Mouse (Mus musculus): ENCODE data around the gene Ano10.

Gene Ano10

DNA sequence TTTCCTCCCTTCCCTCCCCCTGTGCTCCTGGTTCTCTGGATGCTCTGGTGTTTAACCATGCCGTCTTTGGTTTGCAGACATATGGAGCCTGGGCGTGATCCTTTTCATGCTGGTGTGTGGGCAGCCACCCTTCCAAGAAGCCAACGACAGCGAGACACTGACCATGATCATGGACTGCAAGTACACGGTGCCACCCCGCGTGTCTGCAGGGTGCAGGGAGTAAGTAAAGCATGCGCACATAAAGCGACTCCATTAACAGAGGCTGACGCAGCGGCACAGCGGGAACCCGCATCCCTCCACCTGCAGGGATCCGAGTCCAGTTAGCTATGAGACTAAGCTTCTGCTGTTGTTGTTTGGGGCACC lies 137.2 kb downstream of the Ano10 start:
- no peak for DNase-seq (ENCODE audit: low read depth, low spot score)

DNA sequence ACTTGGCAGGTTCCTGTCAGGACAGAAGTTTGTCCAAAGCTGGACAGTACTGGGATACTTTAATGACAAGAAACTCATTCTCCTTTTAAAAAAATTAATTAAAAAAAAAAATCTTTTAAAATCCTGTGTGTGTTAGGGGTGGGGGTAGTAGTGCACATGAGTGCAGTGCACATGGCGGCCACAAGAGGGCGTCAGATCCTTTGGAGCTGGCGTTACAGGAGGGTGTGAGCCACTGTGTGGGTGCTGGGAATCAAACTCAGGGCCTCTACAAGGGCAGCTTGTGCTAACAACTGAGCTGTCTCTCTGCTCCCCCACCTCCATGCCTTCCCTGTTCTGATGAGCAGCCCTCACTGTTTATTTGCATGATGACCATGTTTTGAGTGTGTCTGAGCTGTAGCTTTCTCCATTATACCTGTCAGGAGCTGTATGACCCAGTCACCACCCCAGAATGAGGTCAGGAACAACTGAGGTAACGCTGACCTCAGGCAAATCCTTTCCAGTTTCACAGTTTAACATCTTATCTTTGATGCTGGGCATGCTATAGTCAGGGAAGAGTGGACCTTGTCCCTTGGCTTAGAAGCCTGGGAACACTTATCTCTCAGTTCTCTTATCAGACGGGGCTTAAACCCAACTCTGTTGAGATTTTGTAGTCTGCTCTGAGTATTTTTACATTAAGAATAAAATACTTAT lies 137.7 kb downstream of the Ano10 start:
- DNase-seq (ENCODE audit: low read depth, low spot score) = no peak

DNA sequence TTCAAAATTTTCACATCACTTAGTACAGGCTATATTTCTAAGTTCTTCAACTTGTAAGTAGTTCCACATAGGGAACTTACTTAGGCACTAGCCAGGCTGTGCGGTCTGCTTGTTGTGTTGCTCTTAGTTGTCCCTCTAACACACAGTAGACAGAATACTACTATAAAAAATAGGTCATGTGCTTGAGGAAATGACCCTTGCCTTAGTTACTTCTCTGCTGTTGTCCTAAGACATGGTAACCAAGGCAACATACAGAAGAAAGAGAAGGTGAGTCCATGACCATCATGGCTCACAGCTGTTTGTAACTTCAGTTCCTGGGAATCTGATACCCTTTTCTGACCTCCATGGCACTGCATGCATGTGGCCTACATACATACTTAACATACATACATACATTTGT lies 139.0 kb downstream of the Ano10 start:
- no peak for DNase-seq (ENCODE audit: low read depth, low spot score)

DNA sequence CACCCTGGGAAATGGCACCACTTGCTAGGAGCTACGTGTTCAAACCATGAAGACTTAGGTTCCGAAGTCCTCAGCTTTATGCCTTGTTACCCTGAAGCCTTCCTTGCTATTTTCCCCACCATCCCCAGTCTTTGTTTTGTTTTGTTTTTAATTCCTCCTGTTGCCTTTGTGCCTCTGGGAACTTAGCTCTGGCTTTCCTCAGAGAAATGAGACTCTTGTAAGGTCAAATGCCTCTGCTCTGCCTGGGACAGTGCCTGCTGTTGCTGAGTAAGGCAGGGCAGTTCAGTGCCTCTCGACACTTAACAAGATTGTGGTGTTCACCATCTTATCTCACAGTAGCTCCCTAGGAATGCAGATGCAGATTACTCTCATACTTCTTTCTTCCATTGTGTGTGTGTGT lies 140.8 kb downstream of the Ano10 start:
- DNase-seq (ENCODE audit: low read depth, low spot score) = no peak

DNA sequence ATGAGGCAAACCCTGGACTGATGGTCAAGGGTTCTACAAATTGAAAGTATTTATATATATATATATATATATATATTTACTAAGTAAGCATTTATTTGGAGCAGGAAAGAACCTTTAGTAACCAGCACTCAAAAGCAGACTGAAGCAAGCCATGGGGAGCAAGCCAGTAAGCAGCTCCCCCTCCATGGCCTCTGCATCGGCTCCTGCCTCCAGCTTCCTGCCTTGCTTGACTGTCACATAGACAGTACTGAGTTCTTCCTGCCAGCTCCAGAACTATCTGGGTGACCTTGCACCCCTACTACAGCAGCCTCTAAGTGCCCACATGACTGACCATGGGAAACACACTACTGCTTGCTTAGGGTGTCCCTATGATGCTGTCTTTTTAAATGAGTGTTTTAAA lies 141.7 kb downstream of the Ano10 start:
- DNase-seq (ENCODE audit: low read depth, low spot score) = no peak

DNA sequence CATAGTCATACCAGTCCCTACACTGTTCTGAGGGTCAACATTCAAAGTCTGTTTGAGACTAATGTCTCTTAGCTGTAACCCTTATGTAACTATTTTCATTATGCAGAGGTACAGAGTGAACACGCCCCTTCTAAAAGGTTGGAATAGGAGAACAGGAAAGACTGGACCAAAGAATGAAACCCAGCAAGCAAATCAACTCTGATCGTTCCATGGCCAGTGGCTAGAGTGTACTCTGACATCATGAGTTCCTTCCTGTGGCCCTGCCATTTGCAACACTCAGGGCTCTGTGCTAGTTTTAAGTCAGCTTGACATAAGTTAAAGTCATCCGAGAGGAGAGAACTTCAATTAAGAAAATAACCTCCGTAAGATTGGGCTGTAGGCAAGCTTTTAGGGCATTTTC lies 142.2 kb downstream of the Ano10 start:
- no peak for DNase-seq (ENCODE audit: low read depth, low spot score)

DNA sequence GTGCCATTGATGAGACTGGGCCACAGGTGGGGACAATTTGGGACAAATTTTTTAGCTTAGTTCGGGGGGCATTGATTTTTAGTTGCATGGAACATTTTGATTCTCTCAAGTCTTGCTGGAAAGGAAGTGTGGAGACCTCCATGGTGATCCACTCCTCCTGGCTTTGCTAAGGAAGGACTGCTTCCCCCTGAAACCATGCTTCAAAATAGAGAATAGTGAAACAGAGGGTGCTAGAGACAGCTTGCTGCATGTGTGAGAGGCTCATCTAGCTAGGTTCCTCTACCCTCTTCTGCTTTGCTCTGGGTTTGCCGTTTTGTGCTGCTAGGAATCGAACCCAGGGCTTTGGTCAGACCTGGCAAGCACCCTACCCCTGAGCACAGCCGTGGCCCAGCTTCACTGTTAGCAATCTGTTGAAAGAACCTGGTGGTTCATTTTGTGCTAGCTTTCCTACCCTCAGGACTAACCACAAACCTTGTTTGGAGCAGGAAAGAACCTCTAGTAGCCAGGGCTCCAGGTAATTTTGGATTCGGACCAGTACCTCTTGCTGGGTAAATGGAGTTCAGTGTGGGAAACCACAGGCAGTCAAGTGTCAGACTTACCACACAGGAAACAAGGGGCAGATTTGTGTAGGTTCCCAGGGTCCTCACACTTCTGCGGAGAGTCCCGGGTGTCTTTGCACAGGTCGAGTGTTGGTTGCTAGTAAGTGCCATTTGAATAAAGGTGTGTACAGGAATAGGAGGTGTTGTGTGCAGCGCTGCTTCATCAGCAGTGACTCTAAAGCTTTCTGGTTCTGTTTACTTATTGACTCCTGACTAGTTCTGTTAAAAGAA lies 144.0 kb downstream of the Ano10 start:
- no peak for DNase-seq (ENCODE audit: low read depth, low spot score)

DNA sequence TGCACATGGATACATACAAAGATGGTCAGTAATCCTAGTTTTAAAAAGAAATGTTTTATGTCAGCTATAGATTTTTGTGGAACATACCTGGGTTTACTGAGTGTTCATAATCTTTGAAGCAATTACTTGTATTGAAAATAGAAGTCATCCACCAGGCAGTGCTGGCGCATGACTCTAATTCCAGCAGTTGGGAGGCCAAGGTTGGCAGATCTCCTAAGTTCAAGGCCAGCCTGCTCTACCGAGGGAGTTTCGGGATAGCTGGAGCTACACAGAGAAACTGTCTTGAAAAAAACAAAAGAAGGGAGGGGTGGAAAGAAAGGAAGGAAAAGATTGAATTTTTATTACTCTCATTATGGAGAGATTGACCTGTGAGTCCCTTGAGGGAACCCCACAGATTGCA lies 145.9 kb downstream of the Ano10 start:
- no peak for DNase-seq (ENCODE audit: low read depth, low spot score)

- no peak for DNase-seq (ENCODE audit: low read depth, low spot score)
These were observed 147.9 kb downstream of the Ano10 start for GRCm38 (mm10) chr9:122146124-122146870.

- DNase-seq (ENCODE audit: low read depth, low spot score) = no peak
These were observed 148.5 kb downstream of the Ano10 start for GRCm38 (mm10) chr9:122145677-122146076.

DNA sequence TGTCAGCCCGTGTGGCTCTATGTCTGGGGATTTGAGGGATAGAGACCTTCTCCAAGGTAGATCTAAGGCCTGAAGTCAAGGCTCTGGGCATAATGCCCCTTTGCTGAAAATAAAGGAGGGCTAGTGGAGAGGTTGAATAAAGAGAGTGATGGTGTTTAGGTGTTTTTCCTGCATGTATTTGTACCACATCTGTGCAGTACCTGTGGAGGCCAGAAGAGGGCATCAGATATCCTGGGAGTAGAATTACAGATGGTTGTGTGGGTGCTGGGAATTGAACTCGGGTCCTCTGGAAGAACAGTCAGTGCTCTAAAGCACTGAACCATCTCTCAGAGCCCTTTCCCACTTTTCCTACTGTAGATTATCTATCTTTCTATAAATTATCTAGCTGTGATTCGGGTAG lies 149.4 kb downstream of the Ano10 start:
- no peak for DNase-seq (ENCODE audit: low read depth, low spot score)

- no peak for DNase-seq (ENCODE audit: low read depth, low spot score)
These were observed 151.0 kb downstream of the Ano10 start for GRCm38 (mm10) chr9:122143219-122143618.

DNA sequence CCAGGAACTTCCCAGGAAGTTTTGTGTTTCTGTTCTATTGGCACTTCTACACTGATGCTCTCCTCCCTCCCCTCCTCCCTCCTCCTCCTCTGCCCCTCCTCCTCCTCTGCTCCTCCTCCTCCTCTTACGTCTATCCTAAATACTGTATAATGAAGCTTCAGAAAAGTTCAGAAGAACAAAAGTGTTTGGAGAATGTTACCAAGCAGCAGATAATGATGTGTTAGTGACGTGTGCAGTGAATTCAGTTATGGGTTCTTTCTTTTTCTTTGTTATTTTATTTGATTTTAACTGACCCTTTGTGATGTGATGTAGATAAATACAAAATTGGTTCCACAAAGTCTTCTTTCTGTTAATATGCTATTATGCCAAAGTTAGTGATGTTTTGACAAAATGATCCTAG lies 155.0 kb downstream of the Ano10 start:
- no peak for DNase-seq (ENCODE audit: low read depth, low spot score)

- DNase-seq (ENCODE audit: low read depth, low spot score) = no peak
These were observed 155.7 kb downstream of the Ano10 start for GRCm38 (mm10) chr9:122138371-122139029.

DNA sequence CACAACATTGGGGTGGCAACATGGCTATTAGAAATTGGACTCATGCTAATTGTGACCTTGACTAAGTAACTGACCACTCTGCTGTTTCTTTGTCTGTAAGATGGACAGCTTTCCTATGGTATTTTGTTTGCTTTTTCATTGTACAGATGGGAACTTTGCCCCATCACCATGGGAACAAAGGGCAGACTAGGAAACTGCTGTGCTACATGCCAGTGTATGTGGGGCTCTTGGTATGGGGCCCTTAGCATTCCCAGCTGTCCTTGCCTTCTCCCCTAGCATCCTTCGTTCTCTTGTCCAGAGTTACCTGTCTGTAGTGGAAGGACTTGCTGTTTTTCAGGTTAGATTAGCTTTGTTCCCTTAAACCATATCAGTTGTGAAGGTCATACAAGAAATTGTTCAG lies 156.3 kb downstream of the Ano10 start:
- DNase-seq (ENCODE audit: low read depth, low spot score) = no peak

DNA sequence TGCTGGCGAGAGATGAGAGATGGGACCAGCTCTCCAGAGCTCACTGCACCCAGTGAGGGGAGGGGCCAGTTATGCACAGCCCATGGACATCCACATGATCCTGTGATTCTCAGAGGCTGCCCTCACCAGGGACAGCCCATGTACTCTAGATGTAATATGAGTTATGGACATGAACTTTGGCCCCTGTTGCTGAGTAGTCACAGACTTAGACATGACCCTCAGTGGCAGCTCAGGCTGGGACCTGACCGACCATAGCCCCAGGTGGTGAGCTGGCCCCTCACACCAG lies 158.4 kb downstream of the Ano10 start:
- no peak for DNase-seq (ENCODE audit: low read depth, low spot score)

GRCm38 (mm10) chr9:122135095-122135884 lies 158.9 kb downstream of the Ano10 start:
- DNase-seq (ENCODE audit: low read depth, low spot score) = no peak

DNA sequence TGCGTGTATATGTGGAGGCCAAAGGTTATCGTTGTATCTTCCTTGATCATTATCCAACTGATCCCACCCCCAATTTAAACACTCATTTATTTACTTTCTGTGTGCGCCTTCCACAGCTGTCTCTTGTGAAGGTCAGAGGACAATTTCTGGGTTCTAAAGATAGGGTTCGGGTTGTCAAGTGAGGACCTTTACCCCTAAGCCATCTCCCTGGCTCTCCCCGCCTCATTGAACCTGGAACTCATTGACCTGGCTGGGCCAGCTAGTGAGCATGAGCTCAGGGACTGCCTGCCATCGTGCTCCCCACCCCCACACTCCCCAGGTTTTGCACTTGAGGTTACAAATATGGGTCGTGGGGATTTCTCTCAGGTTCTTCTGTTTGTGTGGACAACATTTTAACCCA lies 162.1 kb downstream of the Ano10 start:
- DNase-seq (ENCODE audit: low read depth, low spot score) = no peak

DNA sequence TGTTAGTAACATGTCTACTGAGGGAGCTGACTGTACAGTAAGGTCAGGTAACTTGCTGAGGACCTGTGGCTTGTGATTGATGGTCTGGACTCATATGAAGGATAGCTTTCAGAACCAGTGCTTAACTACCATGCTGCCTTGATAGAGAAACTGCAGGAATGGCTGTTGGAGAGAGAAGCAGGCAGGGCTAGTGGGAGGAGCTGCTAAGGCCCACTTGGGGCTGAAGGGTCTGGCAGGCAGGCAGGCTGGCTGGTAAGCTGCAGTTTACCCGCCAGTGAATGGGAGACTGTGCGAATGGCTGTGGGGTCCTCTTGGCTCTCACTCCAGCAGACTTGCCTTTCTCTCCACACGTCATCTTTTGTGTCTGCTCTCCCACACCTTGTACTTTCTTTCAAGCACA lies 163.6 kb downstream of the Ano10 start:
- no peak for DNase-seq (ENCODE audit: low read depth, low spot score)

DNA sequence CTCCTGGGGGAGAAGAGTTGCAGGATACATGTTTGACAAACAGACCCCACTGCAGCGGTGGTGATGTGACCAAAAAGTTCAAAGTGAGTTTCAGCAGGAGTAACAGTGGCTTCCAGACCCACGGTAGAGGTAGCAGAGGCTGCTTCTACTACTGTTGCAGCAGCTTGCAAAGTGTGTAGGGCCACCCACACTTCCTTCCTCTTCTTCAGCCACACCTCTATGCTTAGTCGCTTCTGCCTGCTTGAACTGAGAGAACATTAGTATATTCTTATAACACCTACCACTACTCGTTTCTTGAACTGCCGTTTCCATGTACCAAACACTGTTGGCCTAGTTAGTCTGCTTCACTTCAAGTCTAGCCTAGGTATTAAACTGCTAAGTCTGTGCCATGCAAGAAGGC lies 165.5 kb downstream of the Ano10 start:
- no peak for DNase-seq (ENCODE audit: low read depth, low spot score)

- no peak for DNase-seq (ENCODE audit: low read depth, low spot score)
These were observed 166.9 kb downstream of the Ano10 start for GRCm38 (mm10) chr9:122127271-122127785.
